Mouse (Mus musculus) MEL (cell line): ENCODE measurements around the gene Sytl3. TPM values are rescaled to one million over a fixed set of nuclear protein-coding genes. Genes with fewer than 3 reads are reported as not detected.

Experiments used
- DNase-seq: peaks from one replicate; pipeline ENCODE4 v3.0.0; 2011; ENCODE audit warnings: low read depth, low spot score
- H3K27ac ChIP-seq: 2 replicates; pipeline ENCODE4 v1.5.1; 2012; ENCODE audit warnings: low read depth, mild to moderate bottlenecking, control low read depth, low read length, moderate library complexity; ENCODE audit not compliant: control insufficient read depth
- H3K27me3 ChIP-seq, 2 experiments: fragments of 150-350 bp in 1 of 2; sonication (generic) in 1 of 2; 2 replicates each; pipeline ENCODE4 v1.6.1; 2012; ENCODE audit warnings: low read length in 2 of 2, mild to moderate bottlenecking in 2 of 2, improper control_type of control experiment in 1 of 2, moderate library complexity in 1 of 2; ENCODE audit not compliant: insufficient read depth in 2 of 2, control insufficient read depth in 1 of 2
- H3K36me3 ChIP-seq, 2 experiments: 2 replicates each; pipeline ENCODE4 v1.6.1; 2012 to 2014; ENCODE audit warnings: low read length in 2 of 2, improper control_type of control experiment in 1 of 2, inconsistent platforms in 1 of 2, mild to moderate bottlenecking in 1 of 2; ENCODE audit not compliant: insufficient read depth in 2 of 2, control insufficient read depth in 1 of 2
- H3K4me1 ChIP-seq, 2 experiments: fragments of 150-350 bp in 1 of 2; sonication (generic) in 1 of 2; 2 replicates each; pipeline ENCODE4 v1.6.1; 2012; ENCODE audit warnings: low read length in 2 of 2, improper control_type of control experiment in 1 of 2, mild to moderate bottlenecking in 1 of 2; ENCODE audit not compliant: insufficient read depth in 2 of 2, control insufficient read depth in 1 of 2
- H3K4me3 ChIP-seq, 2 experiments: fragments of 150-350 bp in 1 of 2; sonication (generic) in 1 of 2; 2 replicates each; pipeline ENCODE4 v1.5.1; 2012; ENCODE audit warnings: low read depth in 2 of 2, low read length in 2 of 2, mild to moderate bottlenecking in 2 of 2, moderate library complexity in 2 of 2, control low read depth in 1 of 2, improper control_type of control experiment in 1 of 2; ENCODE audit not compliant: control insufficient read depth in 1 of 2, insufficient read depth in 1 of 2
- H3K79me2 ChIP-seq: 2 replicates; pipeline ENCODE4 v1.6.1; 2012; ENCODE audit warnings: mild to moderate bottlenecking, low read length, moderate library complexity; ENCODE audit not compliant: control insufficient read depth, poor library complexity, insufficient read depth
- H3K9ac ChIP-seq: 2 replicates; pipeline ENCODE4 v1.6.1; 2012; ENCODE audit warnings: low read depth, mild to moderate bottlenecking, control low read depth, low read length, moderate library complexity; ENCODE audit not compliant: control insufficient read depth, poor library complexity, severe bottlenecking
- H3K9me3 ChIP-seq: fragments of 150-350 bp; sonication (generic); replicated peaks from 2 replicates; pipeline ENCODE4 v1.6.1; 2012; ENCODE audit warnings: mild to moderate bottlenecking, low read length, improper control_type of control experiment, moderate library complexity; ENCODE audit not compliant: insufficient read depth
- BHLHE40 ChIP-seq: IDR thresholded peaks from 2 replicates; pipeline ENCODE4 v1.6.1; 2012; ENCODE audit warnings: low read depth, mild to moderate bottlenecking, inconsistent platforms, low read length, improper control_type of control experiment, borderline replicate concordance
- CHD1 ChIP-seq: IDR thresholded peaks from 2 replicates; pipeline ENCODE4 v1.6.1; 2012; ENCODE audit warnings: low read depth, mild to moderate bottlenecking, inconsistent platforms, low read length, improper control_type of control experiment
- CHD2 ChIP-seq: IDR thresholded peaks from 2 replicates; pipeline ENCODE4 v1.6.1; 2011; ENCODE audit warnings: low read length, improper control_type of control experiment
- CTCF ChIP-seq, 3 experiments: IDR thresholded peaks in 2 of 3; conservative IDR thresholded peaks in 1 of 3; 2 replicates each; pipeline ENCODE4 v1.5.1; 2011 to 2012; ENCODE audit warnings: low read length in 3 of 3, low read depth in 2 of 3, mild to moderate bottlenecking in 2 of 3, improper control_type of control experiment in 1 of 3, inconsistent platforms in 1 of 3, mixed read lengths in 1 of 3, moderate library complexity in 1 of 3; ENCODE audit not compliant: control insufficient read depth in 1 of 3, insufficient read depth in 1 of 3, poor library complexity in 1 of 3, severe bottlenecking in 1 of 3
- E2F4 ChIP-seq: IDR thresholded peaks from 2 replicates; pipeline ENCODE4 v1.6.1; 2011; ENCODE audit warnings: low read depth, low read length, improper control_type of control experiment, borderline replicate concordance
- ELF1 ChIP-seq: IDR thresholded peaks from 2 replicates; pipeline ENCODE4 v1.6.1; 2014; ENCODE audit warnings: low read depth, mild to moderate bottlenecking, inconsistent platforms, low read length, improper control_type of control experiment, moderate library complexity
- ETS1 ChIP-seq: IDR thresholded peaks from 2 replicates; pipeline ENCODE4 v1.6.1; 2012; ENCODE audit warnings: low read depth, mild to moderate bottlenecking, inconsistent platforms, low read length, improper control_type of control experiment, moderate library complexity
- GABPA ChIP-seq: IDR thresholded peaks from 2 replicates; pipeline ENCODE4 v1.6.1; 2012; ENCODE audit warnings: low read depth, mild to moderate bottlenecking, inconsistent platforms, low read length, improper control_type of control experiment, moderate library complexity
- HCFC1 ChIP-seq: IDR thresholded peaks from 2 replicates; pipeline ENCODE4 v1.6.1; 2012; ENCODE audit warnings: low read depth, mild to moderate bottlenecking, inconsistent platforms, low read length, improper control_type of control experiment, moderate library complexity
- JUND ChIP-seq: IDR thresholded peaks from 2 replicates; pipeline ENCODE4 v1.6.1; 2011; ENCODE audit warnings: low read depth, mild to moderate bottlenecking, improper control_type of control experiment, low read length
- MAFK ChIP-seq: IDR thresholded peaks from 2 replicates; pipeline ENCODE4 v1.6.1; 2011; ENCODE audit warnings: low read depth, mild to moderate bottlenecking, low read length, improper control_type of control experiment, borderline replicate concordance
- MAX ChIP-seq: IDR thresholded peaks from 2 replicates; pipeline ENCODE4 v1.6.1; 2011; ENCODE audit warnings: low read length, improper control_type of control experiment
- MAZ ChIP-seq: IDR thresholded peaks from 2 replicates; pipeline ENCODE4 v1.6.1; 2012; ENCODE audit warnings: low read depth, mild to moderate bottlenecking, inconsistent platforms, low read length, improper control_type of control experiment
- MEF2A ChIP-seq: IDR thresholded peaks from 2 replicates; pipeline ENCODE4 v1.6.1; 2014; ENCODE audit warnings: low read depth, mild to moderate bottlenecking, inconsistent platforms, low read length, improper control_type of control experiment; ENCODE audit not compliant: poor library complexity, insufficient replicate concordance, severe bottlenecking; ENCODE audit errors: extremely low read depth
- MXI1 ChIP-seq: IDR thresholded peaks from 2 replicates; pipeline ENCODE4 v1.6.1; 2011; ENCODE audit warnings: mild to moderate bottlenecking, low read depth, low read length, improper control_type of control experiment
- POLR2A ChIP-seq, 2 experiments: IDR thresholded peaks; 2 replicates each; pipeline ENCODE4 v1.6.1; 2011 to 2012; ENCODE audit warnings: low read length in 2 of 2, mild to moderate bottlenecking in 2 of 2, control low read depth in 1 of 2, improper control_type of control experiment in 1 of 2, low read depth in 1 of 2, moderate library complexity in 1 of 2; ENCODE audit not compliant: control insufficient read depth in 1 of 2, insufficient read depth in 1 of 2, poor library complexity in 1 of 2
- POLR2AphosphoS2 ChIP-seq: IDR thresholded peaks from 2 replicates; pipeline ENCODE4 v1.6.1; 2011; ENCODE audit warnings: low read length, improper control_type of control experiment
- POLR2AphosphoS5 ChIP-seq: IDR thresholded peaks from 2 replicates; pipeline ENCODE4 v1.6.1; 2012; ENCODE audit warnings: low read depth, borderline replicate concordance, mild to moderate bottlenecking, inconsistent platforms, low read length, moderate library complexity, mixed read lengths
- SIN3A ChIP-seq: IDR thresholded peaks from 2 replicates; pipeline ENCODE4 v1.6.1; 2012; ENCODE audit warnings: low read length, improper control_type of control experiment, inconsistent platforms
- SMC3 ChIP-seq: IDR thresholded peaks from 2 replicates; pipeline ENCODE4 v1.6.1; 2011; ENCODE audit warnings: low read depth, low read length, improper control_type of control experiment
- TAL1 ChIP-seq: IDR thresholded peaks from 2 replicates; pipeline ENCODE4 v1.6.1; 2012; ENCODE audit warnings: mild to moderate bottlenecking, inconsistent platforms, low read length, moderate library complexity, mixed read lengths
- TCF12 ChIP-seq: IDR thresholded peaks from 2 replicates; pipeline ENCODE4 v1.6.1; 2014; ENCODE audit warnings: low read depth, mild to moderate bottlenecking, inconsistent platforms, low read length, improper control_type of control experiment, moderate library complexity
- UBTF ChIP-seq: IDR thresholded peaks from 2 replicates; pipeline ENCODE4 v1.6.1; 2012; ENCODE audit warnings: low read depth, mild to moderate bottlenecking, inconsistent platforms, low read length, improper control_type of control experiment, moderate library complexity, borderline replicate concordance; ENCODE audit not compliant: insufficient read depth
- USF2 ChIP-seq, 2 experiments: IDR thresholded peaks; 2 replicates each; pipeline ENCODE4 v1.6.1; 2011 to 2012; ENCODE audit warnings: improper control_type of control experiment in 2 of 2, low read length in 2 of 2, borderline replicate concordance in 1 of 2, inconsistent platforms in 1 of 2, low read depth in 1 of 2, mild to moderate bottlenecking in 1 of 2; ENCODE audit not compliant: insufficient read depth in 1 of 2
- ZC3H11A ChIP-seq: IDR thresholded peaks from 2 replicates; pipeline ENCODE4 v1.6.1; 2012; ENCODE audit warnings: low read depth, mild to moderate bottlenecking, inconsistent platforms, low read length, improper control_type of control experiment
- ZMIZ1 ChIP-seq: IDR thresholded peaks from 2 replicates; pipeline ENCODE4 v1.6.1; 2012; ENCODE audit warnings: low read depth, mild to moderate bottlenecking, inconsistent platforms, low read length, improper control_type of control experiment, moderate library complexity
- ZNF384 ChIP-seq: IDR thresholded peaks from 2 replicates; pipeline ENCODE4 v1.6.1; 2012; ENCODE audit warnings: low read depth, mild to moderate bottlenecking, inconsistent platforms, low read length, improper control_type of control experiment
- polyA plus RNA-seq, 2 experiments: library from polyadenylated mRNA; stranded (reverse) in 1 of 2; unstranded in 1 of 2; fragments of >175 nt in 1 of 2; fragments of >200 nt in 1 of 2; gene quantifications; 2 replicates each; pipeline versions ENCODE4 v1.2.1 to v1.2.4; 2012; ENCODE audit warnings: low replicate concordance in 2 of 2, low read depth in 1 of 2; ENCODE audit not compliant: insufficient read length in 2 of 2, insufficient read depth in 1 of 2, missing spikeins in 1 of 2
- total RNA-seq: library from RNA; depleted of rRNA; stranded (reverse); fragments of 300-350 nt; gene quantifications from 2 replicates; pipeline ENCODE4 v1.2.3, GENCODE M21; 2012

Sytl3 gene
- total and polyA plus RNA-seq, 3 experiments, result not detected

GRCm38 (mm10) chr17:6745975-6746374, 87.1 kb downstream of the Sytl3 start:
- Histone ChIP-seq H3K79me2 (no peaks in the 10 kb centered on the region), H3K27me3 (no peaks in the 10 kb centered on the region), H3K9me3 (no peaks in the 10 kb centered on the region), H3K9ac (no peak overlapping the region), H3K27ac (no peak overlapping the region), H3K4me1 (peaks cover 3 to 10% of the 10 kb centered on the region in 2 experiments), H3K4me3 (no peak overlapping the region), H3K36me3 (peaks cover 3 to 9% of the 10 kb centered on the region in 2 experiments)
- no peak for TF ChIP-seq POLR2A (IDR thresholded peaks at IDR 0.05; ENCODE audit: control insufficient read depth in 1 of 2, insufficient read depth in 1 of 2, low read depth in 1 of 2, low read length in 2 of 2, poor library complexity in 1 of 2)
- TF ChIP-seq USF2 (IDR thresholded peaks at IDR 0.05; ENCODE audit: borderline replicate concordance in 1 of 2, insufficient read depth in 1 of 2, low read depth in 1 of 2, low read length in 2 of 2), result no peak
- no peak for TF ChIP-seq GABPA
- TF ChIP-seq MAFK, result no peak
- no peak for TF ChIP-seq UBTF
- no peak for TF ChIP-seq TCF12
- TF ChIP-seq ZC3H11A, result no peak
- no peak for TF ChIP-seq HCFC1
- no peak for TF ChIP-seq JUND
- TF ChIP-seq ZNF384, result no peak
- no peak for TF ChIP-seq CHD2
- no peak for TF ChIP-seq ETS1
- TF ChIP-seq CHD1, result no peak
- TF ChIP-seq BHLHE40, result no peak
- TF ChIP-seq SMC3, result no peak
- no peak for TF ChIP-seq SIN3A
- TF ChIP-seq ZMIZ1, result no peak
- TF ChIP-seq MXI1, result no peak
- TF ChIP-seq MAZ, result no peak
- no peak for TF ChIP-seq MEF2A
- DNase-seq, result no peak

DNA sequence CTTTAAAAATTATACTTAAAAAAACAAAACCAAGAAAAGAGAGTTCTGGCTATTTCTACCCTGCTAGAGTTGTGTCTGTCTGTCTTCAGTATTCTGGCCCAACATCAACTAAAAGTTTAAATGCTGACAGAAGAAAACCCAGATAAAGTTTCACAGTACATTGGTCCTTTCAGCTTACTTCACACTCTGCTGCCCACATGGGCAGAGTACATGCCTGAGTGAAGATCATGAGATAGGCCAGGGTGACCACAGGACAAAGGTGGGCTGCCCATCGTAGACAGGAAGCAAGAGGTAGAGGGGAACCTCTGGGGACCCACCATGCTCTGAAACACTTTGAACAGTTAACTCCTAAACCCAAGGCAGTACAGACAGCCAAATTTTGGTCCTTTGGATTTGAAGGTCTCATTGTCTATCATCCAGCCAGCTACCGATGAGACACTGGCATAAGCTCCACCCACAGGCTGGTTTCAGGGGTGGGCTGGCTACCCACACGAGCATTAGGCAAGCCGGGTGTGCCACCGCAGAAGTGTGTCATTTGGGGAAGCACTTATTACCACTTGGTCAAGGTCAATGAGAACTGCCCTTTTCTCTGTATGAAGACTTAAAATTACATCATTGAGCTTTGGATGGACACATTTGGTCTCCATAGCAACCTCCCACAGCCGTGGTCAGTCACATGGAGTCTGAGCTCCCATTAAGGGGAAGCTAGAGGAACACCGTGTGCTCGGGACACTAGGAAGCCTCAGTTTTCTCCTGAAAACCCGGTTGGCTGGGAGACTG, 87.7 kb downstream of the Sytl3 start:
- Histone ChIP-seq H3K9ac (no peak overlapping the region), H3K4me1 (peaks cover 3 to 10% of the 10 kb centered on the region in 2 experiments), H3K36me3 (peaks cover 3 to 8% of the 10 kb centered on the region in 2 experiments), H3K9me3 (no peaks in the 10 kb centered on the region), H3K27me3 (no peaks in the 10 kb centered on the region), H3K4me3 (no peak overlapping the region), H3K27ac (no peak overlapping the region), H3K79me2 (no peaks in the 10 kb centered on the region)
- DNase-seq, result no peak
- TF ChIP-seq CHD1 (no peak), HCFC1 (no peak), TCF12 (no peak), POLR2A (IDR thresholded peaks at IDR 0.05; ENCODE audit: control insufficient read depth in 1 of 2, insufficient read depth in 1 of 2, low read depth in 1 of 2, low read length in 2 of 2, poor library complexity in 1 of 2) (no peak), POLR2AphosphoS2 (no peak), ZC3H11A (no peak), E2F4 (no peak), ELF1 (no peak), CTCF (IDR thresholded peaks at IDR 0.05 in 2 of 3, conservative IDR thresholded peaks at IDR 0.05 in 1 of 3; ENCODE audit: control insufficient read depth in 1 of 3, insufficient read depth in 1 of 3, low read depth in 2 of 3, low read length in 3 of 3, poor library complexity in 1 of 3, severe bottlenecking in 1 of 3) (no peak), MAX (no peak), MXI1 (no peak), MAZ (no peak), POLR2AphosphoS5 (no peak), SIN3A (no peak), TAL1 (no peak)
